Mouse (Mus musculus) liver, embryonic 16.5 days (tissue): ENCODE data around the gene Gadd45gip1. TPM values are rescaled to one million over a fixed set of nuclear protein-coding genes. Genes with fewer than 3 reads are reported as not detected.

Experiments
- ATAC-seq: fragments of 200-750 bp; cut with Nextera tagmentation; 2 replicates; pipeline ENCODE4 v1.8.0; 2017; ENCODE audit warnings: low read depth, mild to moderate bottlenecking, moderate number of reproducible peaks, moderate library complexity
- H3K27ac ChIP-seq: fragments of 300-500 bp; sonication (generic); 2 replicates; pipeline ENCODE4 v1.5.1; 2014; ENCODE audit warnings: mild to moderate bottlenecking, low read length
- H3K27me3 ChIP-seq: fragments of 300-500 bp; sonication (generic); 2 replicates; pipeline ENCODE4 v1.6.1; 2014; ENCODE audit warnings: low read depth, low read length, mixed read lengths; ENCODE audit not compliant: control insufficient read depth, insufficient read depth
- H3K36me3 ChIP-seq: fragments of 300-500 bp; sonication (generic); 2 replicates; pipeline ENCODE4 v1.6.1; 2014; ENCODE audit warnings: mild to moderate bottlenecking; ENCODE audit not compliant: control insufficient read depth, insufficient read depth
- H3K4me1 ChIP-seq: fragments of 300-500 bp; sonication (generic); 2 replicates; pipeline ENCODE4 v1.6.1; 2014; ENCODE audit warnings: low read depth, low read length, mixed read lengths; ENCODE audit not compliant: control insufficient read depth
- H3K4me2 ChIP-seq: fragments of 300-500 bp; sonication (generic); 2 replicates; pipeline ENCODE4 v1.6.1; 2014; ENCODE audit warnings: low read depth, low read length, mixed read lengths
- H3K4me3 ChIP-seq: fragments of 300-500 bp; sonication (generic); 2 replicates; pipeline ENCODE4 v1.5.1; 2014; ENCODE audit warnings: low read depth, mild to moderate bottlenecking, low read length
- H3K9ac ChIP-seq: fragments of 300-500 bp; sonication (generic); 2 replicates; pipeline ENCODE4 v1.6.1; 2014; ENCODE audit warnings: low read depth, low read length
- H3K9me3 ChIP-seq: fragments of 300-500 bp; sonication (generic); replicated peaks from 2 replicates; pipeline ENCODE4 v1.6.1; 2016; ENCODE audit warnings: low read length; ENCODE audit not compliant: control insufficient read depth
- WGBS: fragments of 180-500 bp; shearing (Covaris S2); extraction: QIAGEN DNeasy Blood & Tissue Kit; methylation state at CpG from one replicate; pipeline ENCODE4 v1.1.7; 2014; ENCODE audit not compliant: insufficient replicate concordance; 5-methylcytosine and 5-hydroxymethylcytosine counted together
- polyA plus RNA-seq: library from polyadenylated mRNA; unstranded; fragments of >200 nt; fragmentation: Nextera tagmentation; extraction: Ambion mirVana; gene quantifications from 2 replicates; pipeline ENCODE4 v1.2.1, GENCODE M21; 2015

Gadd45gip1 gene
- polyA plus RNA-seq, 1 experiment from 2014 or later, result 41.5 TPM

- H3K4me2 ChIP-seq, result no peak overlapping the region
- peaks cover 87% of the 10 kb centered on the region for H3K27me3 ChIP-seq
- no peaks in the 10 kb centered on the region for H3K9me3 ChIP-seq
- H3K9ac ChIP-seq, result no peak overlapping the region
- no peak for ATAC-seq
- 19% methylated on average over 11 of the region's 11 CpGs for WGBS
- no peak overlapping the region for H3K27ac ChIP-seq
- no peaks in the 10 kb centered on the region; the same call in 1 of the 2 replicates for H3K4me1 ChIP-seq
- H3K4me3 ChIP-seq, result no peak overlapping the region
- no peaks in the 10 kb centered on the region for H3K36me3 ChIP-seq
These were observed 44.4 kb upstream of the Gadd45gip1 start for GRCm38 (mm10) chr8:84786801-84787467.

DNA sequence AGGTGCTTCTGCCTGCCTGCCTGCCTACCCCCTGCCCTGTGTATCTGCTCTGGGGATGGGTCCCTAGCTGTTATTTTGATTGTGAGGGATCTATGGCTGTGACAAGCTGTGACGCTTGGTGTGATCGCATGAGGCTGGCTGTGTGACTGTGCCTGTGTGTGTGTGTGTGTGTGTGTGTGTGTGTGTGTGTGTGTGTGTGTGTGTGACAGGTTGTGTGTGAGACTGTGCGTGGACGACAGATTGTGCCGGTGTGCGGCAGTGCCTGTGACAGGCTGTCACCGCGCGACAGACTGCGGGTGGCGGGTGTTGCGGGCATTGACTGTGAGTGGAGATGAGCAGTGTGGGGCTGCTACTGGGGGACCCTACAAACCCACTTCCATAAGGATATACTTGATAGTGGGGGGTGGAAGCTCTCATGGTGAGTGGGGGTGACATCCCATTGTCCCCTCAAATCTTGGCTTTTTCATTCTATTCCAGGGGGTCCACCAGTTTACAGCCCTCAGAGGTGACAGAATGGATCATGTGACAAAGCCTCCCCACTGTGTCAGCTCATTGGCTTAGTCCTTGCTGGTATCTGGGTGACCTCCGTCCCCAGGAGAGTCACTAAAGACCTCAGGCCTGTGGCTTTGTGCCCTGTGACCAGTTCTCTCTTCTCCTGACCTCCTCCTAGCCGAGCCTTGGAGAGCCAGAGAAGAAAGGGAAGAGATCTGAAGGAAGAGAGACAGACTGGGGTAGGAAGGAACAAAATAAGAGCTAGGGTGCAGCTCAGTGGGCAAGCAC, 43.6 kb upstream of the Gadd45gip1 start:
- peaks cover 79% of the 10 kb centered on the region for H3K27me3 ChIP-seq
- no peak overlapping the region for H3K27ac ChIP-seq
- no peak overlapping the region for H3K9ac ChIP-seq
- H3K9me3 ChIP-seq, result no peaks in the 10 kb centered on the region
- H3K4me1 ChIP-seq, result no peaks in the 10 kb centered on the region; the same call in 1 of the 2 replicates
- no peak for ATAC-seq
- H3K36me3 ChIP-seq, result no peaks in the 10 kb centered on the region
- H3K4me3 ChIP-seq, result no peak overlapping the region
- H3K4me2 ChIP-seq, result no peak overlapping the region
- 36% methylated on average over 14 of the region's 14 CpGs for WGBS

DNA sequence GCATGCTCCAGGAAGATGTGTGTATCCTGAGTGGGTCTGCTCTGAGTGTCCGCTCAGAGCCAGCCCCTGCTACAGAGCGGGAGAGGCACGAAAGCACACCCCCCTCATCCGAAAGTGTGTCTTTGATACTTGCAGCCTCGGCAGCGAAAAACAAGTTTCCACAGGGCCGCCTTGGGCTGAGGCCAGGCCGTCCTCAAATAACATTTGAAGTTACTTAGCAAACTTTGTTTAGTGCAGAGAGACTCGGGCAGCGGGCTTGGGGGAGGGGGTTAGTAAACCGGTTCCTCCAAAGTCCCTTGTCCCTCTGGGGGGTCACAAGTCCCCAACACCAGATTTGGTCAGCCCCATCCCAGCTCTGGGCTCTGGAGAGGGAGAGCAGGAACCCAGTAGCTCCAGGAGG, 42.4 kb upstream of the Gadd45gip1 start:
- 40% methylated on average over 11 of the region's 11 CpGs for WGBS
- Histone ChIP-seq H3K4me2 (no peak overlapping the region), H3K27me3 (peaks cover 68% of the 10 kb centered on the region), H3K4me3 (no peak overlapping the region), H3K9ac (no peak overlapping the region), H3K4me1 (no peaks in the 10 kb centered on the region; the same call in 1 of the 2 replicates), H3K27ac (no peak overlapping the region), H3K36me3 (no peaks in the 10 kb centered on the region), H3K9me3 (no peaks in the 10 kb centered on the region)
- no peak for ATAC-seq

GRCm38 (mm10) chr8:84789345-84789744, 42.0 kb upstream of the Gadd45gip1 start:
- Histone ChIP-seq H3K9ac (no peak overlapping the region), H3K4me1 (no peaks in the 10 kb centered on the region; the same call in 1 of the 2 replicates), H3K27ac (no peak overlapping the region), H3K4me3 (no peak overlapping the region), H3K4me2 (no peak overlapping the region), H3K27me3 (peaks cover 63% of the 10 kb centered on the region), H3K36me3 (no peaks in the 10 kb centered on the region), H3K9me3 (no peaks in the 10 kb centered on the region)
- WGBS, result 51% methylated on average over 5 of the region's 5 CpGs
- no peak for ATAC-seq

DNA sequence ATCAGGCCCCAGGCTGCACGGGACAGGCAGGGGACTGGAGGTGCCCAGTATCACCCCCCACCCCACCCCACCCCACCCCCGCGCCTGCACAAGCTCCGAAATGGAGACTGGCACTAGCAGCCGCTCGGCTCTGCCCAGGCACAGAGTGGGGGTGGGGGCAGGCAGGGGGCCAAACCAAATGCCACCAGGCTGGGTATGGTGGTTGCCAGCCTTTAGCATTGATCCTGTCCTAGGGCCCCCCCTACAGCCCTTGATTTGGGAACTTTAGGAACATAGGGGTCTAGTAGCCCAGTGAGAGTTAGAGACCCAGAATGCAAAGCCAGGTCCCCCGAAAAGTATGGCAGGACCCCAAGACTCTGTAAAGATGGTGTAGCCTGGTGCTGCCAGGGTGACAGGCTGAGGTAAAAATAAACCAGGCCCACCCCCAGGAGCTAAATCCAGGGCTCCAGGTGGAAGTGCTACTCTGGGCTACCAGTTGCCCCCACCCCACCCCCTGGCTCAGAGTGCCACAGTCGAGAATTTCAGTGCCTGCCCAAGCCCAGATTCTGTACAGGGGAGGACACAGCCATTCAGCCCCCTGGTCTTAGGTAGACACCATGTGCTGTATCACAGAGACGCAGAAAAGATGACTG, 41.4 kb upstream of the Gadd45gip1 start:
- no peaks in the 10 kb centered on the region for H3K4me1 ChIP-seq
- no peaks in the 10 kb centered on the region for H3K36me3 ChIP-seq
- H3K4me3 ChIP-seq, result no peak overlapping the region
- 75% methylated on average over 9 of the region's 9 CpGs for WGBS
- no peak overlapping the region for H3K4me2 ChIP-seq
- no peak for ATAC-seq
- H3K9ac ChIP-seq, result no peak overlapping the region
- no peak overlapping the region for H3K27ac ChIP-seq
- H3K27me3 ChIP-seq, result peaks cover 57% of the 10 kb centered on the region
- no peaks in the 10 kb centered on the region for H3K9me3 ChIP-seq

- Histone ChIP-seq H3K27me3 (peaks cover 54% of the 10 kb centered on the region), H3K4me3 (no peak overlapping the region), H3K4me2 (no peak overlapping the region), H3K27ac (no peak overlapping the region), H3K4me1 (no peaks in the 10 kb centered on the region), H3K9me3 (no peaks in the 10 kb centered on the region), H3K9ac (no peak overlapping the region), H3K36me3 (no peaks in the 10 kb centered on the region)
- WGBS, result 60% methylated on average over 2 of the region's 2 CpGs
- ATAC-seq, result no peak
These were observed 40.8 kb upstream of the Gadd45gip1 start for GRCm38 (mm10) chr8:84790537-84790936.

- Histone ChIP-seq H3K4me3 (no peak overlapping the region), H3K36me3 (no peaks in the 10 kb centered on the region), H3K4me1 (no peaks in the 10 kb centered on the region), H3K9me3 (no peaks in the 10 kb centered on the region), H3K4me2 (no peak overlapping the region), H3K27me3 (peaks cover 41% of the 10 kb centered on the region), H3K27ac (no peak overlapping the region), H3K9ac (no peak overlapping the region)
- 70% methylated on average over 12 of the region's 12 CpGs for WGBS
- ATAC-seq, result no peak
These were observed 38.8 kb upstream of the Gadd45gip1 start for GRCm38 (mm10) chr8:84792429-84792947.

DNA sequence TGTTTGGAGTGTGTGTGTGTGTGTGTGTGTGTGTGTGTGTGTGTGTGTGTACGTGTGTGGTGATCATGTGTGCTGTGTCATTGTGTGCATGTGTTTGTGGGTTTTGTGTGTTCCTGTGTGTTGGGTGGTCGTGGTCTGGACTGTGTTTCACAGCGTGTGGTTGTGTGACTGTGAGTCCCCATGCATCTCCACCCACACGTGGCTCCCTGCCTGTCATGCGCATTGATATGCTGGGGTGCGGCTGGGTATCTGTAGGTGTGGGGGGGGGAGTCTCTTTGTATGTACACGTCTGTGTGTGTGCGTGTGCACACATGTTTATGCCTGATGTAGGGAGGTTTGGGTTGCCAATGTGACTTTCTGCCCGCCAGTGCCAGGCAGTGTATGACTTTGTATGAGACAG, 38.2 kb upstream of the Gadd45gip1 start:
- Histone ChIP-seq H3K27ac (no peak overlapping the region), H3K9ac (no peak overlapping the region), H3K4me3 (no peak overlapping the region), H3K36me3 (no peaks in the 10 kb centered on the region), H3K4me1 (no peaks in the 10 kb centered on the region), H3K9me3 (no peaks in the 10 kb centered on the region), H3K27me3 (peaks cover 41% of the 10 kb centered on the region), H3K4me2 (no peak overlapping the region)
- no peak for ATAC-seq
- WGBS, result 64% methylated on average over 9 of the region's 9 CpGs
